Mouse (Mus musculus) brain, embryonic 14.5 days (tissue): Measurements from ENCODE around the gene Zfp981. TPM values are rescaled to one million over a fixed set of nuclear protein-coding genes. Genes with fewer than 3 reads are reported as not detected.
"Not testable (repeated sequence)": the region's sequence is repeated elsewhere in the genome, so short reads cannot be mapped to it uniquely, and the experiment has no call there.

Source experiments
- DNase-seq: peaks from one replicate; pipeline ENCODE4 v3.0.0-alpha.2; 2011; ENCODE audit warnings: low read depth
- CTCF ChIP-seq: fragments of 200-500 bp; IDR thresholded peaks from 2 replicates; pipeline ENCODE4 v1.5.1; 2012; ENCODE audit warnings: inconsistent platforms, mild to moderate bottlenecking, moderate library complexity, borderline replicate concordance; ENCODE audit not compliant: insufficient read depth, insufficient read length; ENCODE audit errors: extremely low read depth
- POLR2A ChIP-seq: fragments of 200-500 bp; IDR thresholded peaks from 2 replicates; pipeline ENCODE4 v1.6.1; 2012; ENCODE audit warnings: mild to moderate bottlenecking, inconsistent platforms, borderline replicate concordance; ENCODE audit not compliant: poor library complexity, insufficient read depth, insufficient read length, severe bottlenecking; ENCODE audit errors: extremely low read depth
- polyA plus RNA-seq: library from polyadenylated mRNA; depleted of rRNA; stranded (reverse); fragments of >200 nt; gene quantifications from 2 replicates; pipeline ENCODE4 v1.2.3, GENCODE M21; 2012; rRNA removed

The Zfp981 gene
- 0.14 and 0.21 TPM in 2 replicates for polyA plus RNA-seq

GRCm38 (mm10) chr4:146501727-146502126, at the start of gene Zfp981:
Gene Zfp981, plus strand, starts transcription at chr4:146502027.
- DNase-seq = not testable (repeated sequence)

DNA sequence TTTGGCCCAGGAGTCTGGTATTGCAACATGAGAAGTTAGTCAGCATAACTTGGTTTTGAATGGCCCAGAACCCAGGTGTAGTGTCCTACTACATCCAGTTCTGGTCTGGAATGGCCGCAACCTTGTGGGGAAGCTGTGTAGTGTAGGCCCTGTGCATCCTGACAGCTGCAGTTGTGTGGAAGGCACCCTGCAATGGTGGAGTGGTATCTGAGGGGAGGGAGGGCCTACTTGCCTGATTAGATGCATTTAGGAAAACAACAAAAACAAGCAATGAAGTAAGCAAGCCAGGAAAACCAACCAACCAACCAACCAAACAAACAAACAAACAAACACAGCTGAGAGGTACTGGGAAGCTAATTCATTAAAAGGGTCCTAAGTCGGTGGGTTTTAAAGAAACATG, 49.3 kb upstream of the Zfp981 start:
- not testable (repeated sequence) for DNase-seq

- DNase-seq = not testable (repeated sequence)
Observed at GRCm38 (mm10) chr4:146454170-146454569, 47.7 kb upstream of the Zfp981 start.

GRCm38 (mm10) chr4:146454896-146455295, 46.9 kb upstream of the Zfp981 start:
- DNase-seq = no peak
- TF ChIP-seq CTCF (no peak), POLR2A (no peak)

DNA sequence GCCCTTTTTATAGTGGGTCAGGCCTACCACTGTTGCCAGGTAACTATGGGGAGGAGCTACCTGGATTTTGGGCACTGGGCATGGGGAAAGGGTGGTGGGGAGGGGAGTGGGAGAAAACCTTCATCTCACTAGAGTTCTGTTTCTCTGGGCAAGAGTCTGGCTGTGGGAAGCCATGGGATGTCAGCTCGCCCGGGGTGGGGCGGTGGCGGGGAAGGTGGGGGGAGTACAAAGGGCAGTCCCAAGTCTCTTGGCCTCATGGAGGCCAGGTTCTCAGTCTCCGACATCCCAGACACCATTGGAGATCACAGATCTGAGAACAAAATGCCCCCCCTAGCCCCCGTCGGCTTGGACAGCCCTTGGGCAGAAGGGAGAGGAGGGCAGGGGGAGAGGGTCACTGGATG, 46.5 kb upstream of the Zfp981 start:
- TF ChIP-seq POLR2A = no peak
- no peak for DNase-seq

DNA sequence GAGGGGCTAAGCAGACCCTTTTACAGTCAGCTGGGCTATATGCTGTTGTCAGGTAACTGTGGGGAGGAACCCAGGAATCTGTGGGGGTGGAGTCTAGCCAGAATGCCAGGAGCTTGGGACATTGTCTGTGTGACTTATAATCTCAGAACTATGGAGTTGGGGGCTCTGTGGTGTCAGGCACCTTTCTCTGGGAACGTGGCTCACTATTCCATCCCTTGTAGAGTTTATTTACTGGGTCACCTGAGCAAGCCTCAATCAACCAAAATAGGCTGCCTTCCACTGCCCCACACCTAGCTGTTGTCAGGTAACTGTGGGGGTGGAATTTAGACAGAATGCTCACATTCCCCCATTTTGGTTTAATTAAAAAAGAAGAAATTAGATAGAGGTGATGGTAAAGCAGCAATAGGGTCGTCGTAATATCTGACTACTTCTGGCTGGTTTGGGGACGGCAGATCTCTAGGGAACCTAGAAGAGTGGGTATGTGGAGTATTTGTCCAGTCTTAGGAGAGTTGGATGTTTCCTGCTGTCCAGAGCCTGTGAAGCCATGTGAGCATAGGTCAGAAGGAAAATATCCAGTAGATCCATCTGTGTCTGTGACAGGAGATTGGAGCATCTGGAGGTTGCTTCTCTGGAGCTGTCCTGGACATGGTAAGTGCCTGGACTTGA, 45.6 kb upstream of the Zfp981 start:
- DNase-seq = no peak
- no peak for TF ChIP-seq CTCF
- no peak for TF ChIP-seq POLR2A

- TF ChIP-seq POLR2A = no peak
- TF ChIP-seq CTCF = no peak
Observed at GRCm38 (mm10) chr4:146457126-146457525, 44.7 kb upstream of the Zfp981 start.

GRCm38 (mm10) chr4:146457720-146458119, 44.1 kb upstream of the Zfp981 start:
- no peak for DNase-seq
- no peak for TF ChIP-seq POLR2A

More at GRCm38 (mm10) chr4:146457126-146457525, 44.7 kb upstream of the Zfp981 start:
- DNase-seq = no peak

DNA sequence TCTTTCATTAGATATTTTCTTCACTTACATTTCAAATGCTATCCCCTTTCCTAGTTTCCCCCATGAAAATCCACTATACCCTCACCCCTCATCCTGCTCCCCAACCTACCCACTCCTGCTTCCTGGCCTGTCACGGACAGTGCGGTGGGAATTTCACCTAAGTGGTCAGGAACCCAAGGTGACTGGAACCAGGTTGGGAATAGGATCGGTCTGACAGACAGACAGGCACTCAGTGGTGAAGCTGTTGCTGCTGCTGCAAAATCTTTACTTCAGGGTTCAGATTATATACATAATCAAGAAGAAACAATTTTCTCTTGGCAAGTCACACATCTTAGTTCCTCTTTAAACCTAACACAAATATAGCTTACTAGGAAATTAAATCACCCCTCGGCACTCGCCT, 42.0 kb upstream of the Zfp981 start:
- DNase-seq = not testable (repeated sequence)

GRCm38 (mm10) chr4:146460685-146461084, 41.1 kb upstream of the Zfp981 start:
- not testable (repeated sequence) for DNase-seq

GRCm38 (mm10) chr4:146463649-146464351, 38.0 kb upstream of the Zfp981 start:
- not testable (repeated sequence) for DNase-seq

DNA sequence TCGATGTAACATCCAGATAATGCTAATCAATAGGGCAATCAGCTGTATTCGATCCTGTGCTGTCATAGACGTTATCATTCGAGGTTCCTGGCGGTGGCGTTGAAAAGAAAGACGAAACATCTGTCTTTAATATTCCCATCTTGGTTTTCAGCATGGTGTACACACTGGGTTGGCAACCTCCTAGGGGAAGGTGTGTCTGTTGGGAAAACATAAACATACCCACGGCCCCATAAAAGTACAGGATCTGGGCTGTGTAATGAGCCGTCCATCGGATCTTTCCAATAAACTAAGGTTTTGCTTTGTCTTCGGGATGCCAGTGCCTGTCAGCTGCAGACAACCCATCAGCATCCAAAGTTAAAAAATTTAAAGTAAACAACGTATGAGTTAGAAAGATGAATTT, 31.8 kb upstream of the Zfp981 start:
- not testable (repeated sequence) for DNase-seq

GRCm38 (mm10) chr4:146474181-146474580, 27.6 kb upstream of the Zfp981 start:
- not testable (repeated sequence) for DNase-seq

DNA sequence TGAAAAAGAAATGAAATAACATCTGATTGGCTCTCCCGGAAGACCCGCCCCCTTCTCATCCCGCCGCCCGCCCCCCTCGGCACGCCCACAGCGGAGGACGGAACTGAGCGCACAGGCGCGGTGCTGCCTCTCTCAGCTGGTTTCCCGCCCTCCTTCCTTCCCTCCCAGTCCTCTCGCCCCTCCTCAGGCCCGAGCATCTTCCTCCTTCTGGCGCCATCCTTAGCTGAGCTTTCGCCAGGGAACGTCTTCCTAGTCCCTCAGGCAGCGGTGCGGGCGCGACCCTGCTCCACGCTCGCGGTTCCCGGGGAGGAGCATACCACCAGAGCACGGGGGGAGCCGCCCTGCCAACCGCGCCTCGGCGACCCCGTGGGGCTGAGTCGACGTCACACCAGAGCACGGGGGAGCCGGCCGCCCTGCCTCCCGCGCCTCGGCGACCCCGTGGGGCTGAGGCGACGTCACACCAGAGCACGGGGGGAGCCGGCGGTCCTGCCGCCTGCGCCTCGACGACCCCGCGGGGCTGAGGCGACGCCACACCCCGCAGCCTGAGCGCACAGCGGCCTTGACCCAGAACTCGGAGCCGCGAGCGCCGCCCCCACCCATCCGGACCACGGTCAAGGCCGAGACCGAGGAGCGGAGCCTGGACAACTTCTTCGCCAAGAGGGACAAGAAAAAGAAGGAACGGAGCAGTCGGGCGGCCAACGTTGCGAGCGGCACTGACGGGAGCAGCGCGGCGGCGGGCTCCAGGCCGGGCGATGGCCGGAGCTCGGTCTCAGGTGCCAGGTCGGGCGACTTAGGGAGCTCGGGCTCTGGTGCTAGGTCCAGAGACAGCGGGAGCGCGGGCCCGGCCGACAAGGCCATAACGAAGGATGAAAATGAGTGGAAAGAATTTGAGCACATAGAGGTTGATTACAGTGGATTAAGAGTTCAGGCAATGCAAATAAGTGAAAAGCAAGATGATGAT, 26.8 kb upstream of the Zfp981 start:
- not testable (repeated sequence) for DNase-seq

GRCm38 (mm10) chr4:146476260-146476659, 25.6 kb upstream of the Zfp981 start:
- DNase-seq = not testable (repeated sequence)

DNA sequence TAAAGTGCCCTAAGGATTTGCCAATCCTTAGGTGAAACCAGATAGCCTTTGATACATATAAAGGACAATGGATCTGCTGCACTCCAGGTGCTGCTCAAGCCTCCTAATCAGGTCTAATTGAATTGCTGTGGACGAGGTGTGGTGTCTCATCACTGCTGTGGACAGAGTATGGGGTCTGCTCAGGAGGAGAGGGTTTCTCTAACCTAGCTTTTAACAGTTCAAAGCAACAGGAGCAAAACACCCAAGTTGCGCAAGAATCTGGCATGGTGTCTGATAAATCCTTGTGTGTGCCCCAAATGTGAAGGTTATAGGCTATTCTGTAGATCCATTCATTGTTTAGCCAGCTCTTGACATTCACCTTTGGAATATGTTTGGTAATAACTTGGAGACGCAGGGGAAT, 24.9 kb upstream of the Zfp981 start:
- DNase-seq = not testable (repeated sequence)

- DNase-seq = not testable (repeated sequence)
Observed at GRCm38 (mm10) chr4:146480376-146481096, 21.3 kb upstream of the Zfp981 start.

DNA sequence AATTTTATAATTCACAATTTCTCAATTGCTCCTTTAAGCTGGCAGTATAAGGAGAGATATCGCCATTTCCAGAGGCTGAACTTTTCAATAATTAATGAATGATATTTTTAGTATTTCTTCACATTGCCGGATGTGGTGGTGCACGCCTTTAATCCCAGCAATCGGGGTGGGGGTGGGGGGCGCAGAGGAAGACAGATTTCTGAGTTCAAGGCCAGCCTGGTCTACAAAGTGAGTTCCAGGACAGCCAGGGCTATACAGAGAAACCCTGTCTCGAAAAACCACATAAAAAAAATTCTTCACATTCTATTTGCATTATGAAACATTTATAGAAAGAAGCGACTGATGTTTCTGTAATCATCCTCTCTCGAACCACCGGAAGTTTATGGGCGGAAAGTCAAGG, 19.3 kb upstream of the Zfp981 start:
- DNase-seq = not testable (repeated sequence)
